Mouse (Mus musculus) urinary bladder, postnatal 36 days (tissue): Measurements from ENCODE around the gene Nr2f2.

ENCODE experiments used
- DNase-seq, 2 experiments: peaks; one replicate each; pipeline ENCODE4 v3.0.0; 2022; ENCODE audit warnings: low spot score in 2 of 2, mixed read lengths in 1 of 2

Nr2f2 gene

DNA sequence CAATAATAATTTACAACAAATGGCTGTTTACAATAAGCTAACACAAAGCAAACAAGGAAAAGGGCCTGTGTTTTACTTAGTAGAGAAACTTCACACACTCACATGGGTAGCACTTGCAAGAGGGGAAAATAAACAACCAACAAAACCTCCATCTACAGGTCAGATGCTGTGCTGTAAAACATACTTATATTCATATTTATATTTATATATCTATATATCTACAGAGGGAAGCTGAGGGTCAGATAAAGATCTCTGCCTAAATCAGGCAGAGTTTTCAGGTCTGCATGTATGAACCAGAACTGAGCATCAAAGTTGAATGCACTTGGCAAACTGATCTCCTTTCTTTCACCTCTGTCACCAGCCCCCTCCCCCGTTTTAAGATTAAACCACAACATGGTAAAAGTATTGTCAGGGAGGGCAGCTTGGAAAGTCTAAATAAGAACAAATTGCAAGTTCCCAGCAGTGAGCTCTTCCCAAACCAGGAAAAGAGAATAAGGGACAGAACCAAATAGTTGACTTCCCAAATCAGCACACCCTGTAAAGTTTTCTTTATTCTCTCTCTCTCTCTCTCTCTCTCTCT, 14.5 kb downstream of the Nr2f2 start:
- DNase-seq, result no peak

DNA sequence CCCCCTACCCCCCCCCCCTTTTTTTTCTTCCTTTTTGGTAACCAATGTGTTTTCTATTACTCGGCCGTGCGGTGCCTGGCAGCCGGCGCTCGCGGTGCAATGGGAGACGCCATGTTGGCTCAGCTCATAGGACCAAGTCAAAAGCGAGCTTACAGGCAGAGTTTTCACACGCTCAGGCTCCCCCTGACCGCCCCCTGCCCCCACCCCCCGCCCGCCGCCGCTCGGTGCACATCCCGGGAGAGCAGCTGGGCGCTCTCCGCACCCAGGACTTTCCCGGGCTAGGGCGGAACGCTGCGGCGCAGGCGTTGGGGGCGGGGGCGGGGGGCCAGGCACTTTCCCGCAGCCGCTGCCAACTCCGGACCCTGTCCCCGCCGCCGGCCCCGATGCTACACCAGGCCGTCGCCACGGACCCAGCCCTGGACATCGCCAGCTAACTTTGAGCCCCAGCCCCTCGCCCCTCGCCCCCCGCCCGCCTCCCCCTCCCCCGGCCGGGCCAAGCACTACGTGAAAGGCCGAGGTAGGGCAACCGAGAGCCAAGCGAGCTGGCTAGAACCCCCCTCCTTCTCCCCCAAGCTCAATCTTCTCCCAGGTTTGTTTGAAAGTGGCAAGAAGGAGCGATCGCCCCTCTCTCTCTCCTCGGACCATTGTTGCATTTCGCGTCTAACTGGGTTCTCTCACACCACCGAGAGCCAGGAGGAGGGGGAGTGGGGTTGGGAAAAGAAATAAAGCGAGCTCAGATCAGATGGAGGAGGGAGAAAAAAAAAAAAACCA, 15.6 kb downstream of the Nr2f2 start:
- DNase-seq, result peak in 1 of 2 experiments; percentile 31

DNA sequence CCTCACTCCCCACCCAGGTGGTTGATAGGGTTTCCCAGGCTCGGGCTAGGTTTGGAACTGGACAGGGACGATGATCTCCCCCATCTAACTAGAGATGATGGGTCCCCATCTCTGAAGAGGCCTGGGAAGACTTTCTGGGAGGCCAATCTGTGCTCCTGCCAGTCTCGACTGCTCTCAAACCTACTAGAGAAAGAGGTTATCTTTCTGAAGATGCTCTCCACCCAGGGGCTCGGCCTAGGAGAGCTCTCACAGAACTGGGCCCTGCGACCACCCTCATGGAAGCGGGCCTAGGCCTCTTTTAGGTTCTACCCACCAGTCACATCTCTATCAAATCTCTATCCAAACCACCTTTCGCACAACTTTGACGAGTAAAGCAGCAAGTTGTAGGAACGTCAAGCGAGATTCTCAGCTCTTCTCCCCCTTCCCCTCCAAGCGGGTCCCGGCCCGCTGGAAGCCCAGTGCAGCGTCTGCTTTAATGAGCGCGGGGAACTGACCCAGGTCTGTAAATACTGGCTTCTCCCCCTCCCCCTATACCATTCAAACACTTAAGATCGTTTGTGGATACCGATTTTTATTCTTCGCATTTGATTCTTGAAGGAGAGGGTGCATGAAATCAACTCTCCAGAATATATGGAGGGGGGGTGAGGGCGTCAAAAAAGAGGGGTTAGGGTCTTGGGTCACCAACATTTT, 16.4 kb downstream of the Nr2f2 start:
- DNase-seq, result no peak

DNA sequence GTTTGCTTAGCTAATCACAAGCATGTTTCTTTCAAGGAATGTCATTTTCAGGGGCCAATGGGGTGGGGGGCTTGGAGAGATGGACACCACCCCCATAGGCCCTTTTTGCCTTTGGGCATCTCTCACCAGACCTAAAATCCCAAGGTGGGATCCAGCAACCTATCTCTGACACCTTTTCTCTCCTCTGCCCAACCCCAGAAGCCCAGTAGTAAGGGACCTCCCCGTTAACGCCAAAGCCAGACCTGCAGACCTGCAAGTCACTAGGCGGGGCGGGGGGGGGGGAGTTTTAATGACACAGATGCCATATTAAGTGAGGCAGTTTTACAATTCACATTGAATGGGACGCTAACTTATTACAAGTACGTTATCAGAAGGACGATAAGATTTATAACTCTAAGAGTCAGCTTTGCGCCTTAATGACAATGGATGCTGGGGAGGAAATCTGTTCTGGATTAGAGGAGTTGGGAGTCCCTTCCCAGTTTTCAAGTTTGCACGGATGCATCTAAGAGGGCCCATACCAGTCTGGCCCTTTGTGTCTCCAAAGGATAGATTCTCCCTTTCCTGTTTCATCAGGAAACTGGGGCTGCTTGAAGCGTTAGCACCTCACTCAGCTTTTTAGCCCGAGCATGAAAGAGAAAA, 17.4 kb downstream of the Nr2f2 start:
- DNase-seq, result no peak

DNA sequence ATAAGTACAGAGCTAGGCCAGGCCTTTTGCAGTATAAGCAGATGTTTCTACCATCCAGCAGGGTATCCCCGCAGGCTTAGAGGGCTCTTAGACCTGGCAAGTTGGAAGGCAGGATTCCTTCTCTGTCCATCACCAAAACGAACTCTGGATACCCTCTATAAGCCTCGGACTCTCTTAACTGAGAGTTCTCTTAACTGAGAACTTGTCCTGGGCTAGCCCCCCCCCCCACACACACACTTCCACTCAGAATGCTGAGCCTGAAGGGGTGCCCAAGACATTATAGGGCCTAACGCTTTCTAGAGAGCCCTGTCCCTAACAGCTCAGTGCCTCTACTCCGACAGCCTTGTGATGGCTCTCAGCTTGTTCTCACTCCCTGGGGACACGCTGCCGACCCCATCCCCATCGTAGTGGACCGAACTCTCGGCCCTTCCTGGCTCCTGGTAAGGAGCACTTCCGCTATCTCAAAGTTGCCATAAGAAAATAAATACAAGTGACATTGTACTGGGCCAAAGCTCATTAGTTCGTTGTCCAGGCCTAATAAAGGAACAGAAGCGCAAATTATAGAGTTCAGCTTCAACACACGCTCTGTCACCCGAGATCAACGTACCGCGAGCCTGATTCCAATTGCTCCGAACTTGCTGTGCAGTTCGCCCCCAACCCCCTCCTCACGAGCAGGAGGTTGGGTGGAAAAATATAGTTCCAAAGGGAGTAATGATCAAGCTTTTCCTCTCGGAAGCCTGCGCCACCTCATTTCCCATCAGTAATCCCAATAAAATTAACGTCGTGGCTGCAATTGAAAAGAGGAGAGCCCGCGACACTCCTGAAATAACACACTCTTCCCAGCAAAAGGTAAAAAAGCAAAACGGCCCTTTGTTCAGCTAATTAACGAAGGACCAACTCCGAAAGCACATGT, 18.2 kb downstream of the Nr2f2 start:
- DNase-seq, result no peak

DNA sequence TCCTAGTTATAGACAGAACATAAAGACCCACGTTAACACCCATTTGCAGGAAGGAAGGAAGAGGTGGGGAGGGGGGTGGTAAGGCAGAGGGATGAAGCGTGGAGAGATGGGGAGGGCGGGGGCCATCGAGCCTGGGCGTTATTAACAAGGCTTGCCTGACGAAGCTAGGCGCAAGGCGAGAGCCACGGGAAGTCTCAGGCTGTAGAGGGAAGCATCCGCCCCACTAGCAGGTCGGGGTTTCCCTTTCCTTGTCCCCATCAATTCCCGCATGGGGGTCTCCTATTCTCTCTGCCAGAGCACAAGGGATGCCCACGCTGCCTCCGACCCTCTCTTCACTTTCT, 18.9 kb downstream of the Nr2f2 start:
- DNase-seq, result no peak

DNA sequence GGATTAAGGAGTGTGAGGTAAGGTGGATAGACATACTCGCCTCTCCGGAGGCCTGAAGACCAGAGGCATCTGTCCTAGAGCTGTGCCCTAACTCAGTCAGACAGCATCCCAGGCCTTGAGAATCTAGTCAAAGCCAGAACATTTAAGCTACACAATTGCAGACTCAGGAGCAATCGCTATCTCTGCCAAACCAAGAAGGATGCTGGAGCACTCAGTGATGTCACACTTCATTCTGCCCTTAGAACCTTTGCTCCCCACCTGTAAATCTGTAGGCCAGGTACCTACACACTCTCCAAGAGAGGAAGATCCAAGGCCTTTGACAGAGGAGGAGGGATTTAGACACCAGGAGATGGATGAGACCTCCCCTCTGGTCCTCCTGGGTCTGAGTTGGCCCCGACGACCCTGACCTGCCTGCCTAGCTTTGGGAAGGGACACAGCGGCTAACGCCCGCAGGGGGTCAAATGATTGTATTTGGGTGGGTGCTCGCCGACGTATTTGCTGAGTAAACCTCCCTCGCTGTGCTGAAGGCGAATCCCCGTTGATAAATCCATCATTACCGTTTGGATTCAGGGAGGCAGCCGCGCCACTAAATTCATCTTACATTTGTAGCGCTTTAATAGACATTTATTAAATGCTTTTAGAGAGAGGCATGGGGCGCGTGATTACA, 19.5 kb downstream of the Nr2f2 start:
- no peak for DNase-seq

DNA sequence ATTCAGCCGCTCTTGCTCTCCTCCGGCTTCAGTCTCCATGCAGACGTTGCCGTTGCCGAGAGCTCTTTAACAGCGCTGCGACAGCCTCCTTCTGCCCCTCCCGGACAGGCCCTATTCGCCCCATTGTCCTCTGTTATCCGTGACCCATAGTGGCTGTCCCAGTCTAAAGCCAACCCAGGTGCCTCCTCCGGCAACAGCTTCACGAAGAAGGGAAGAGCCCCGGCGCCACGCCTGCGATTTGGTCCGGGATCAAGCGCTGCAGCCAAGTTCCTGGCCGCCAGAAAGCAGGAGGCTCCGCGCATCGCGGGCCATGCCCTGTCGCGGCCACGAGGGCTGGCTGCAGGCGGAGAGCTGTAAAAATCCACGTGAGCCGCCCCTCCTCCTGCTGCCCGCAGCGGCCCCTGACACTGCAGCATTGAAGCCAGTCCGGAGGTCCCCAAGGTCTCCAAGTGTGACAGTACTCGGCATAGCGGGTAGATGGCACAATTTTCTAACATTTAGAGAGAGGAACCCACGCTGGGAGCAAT, 20.5 kb downstream of the Nr2f2 start:
- DNase-seq, result peak in 1 of 2 experiments; percentile 82

DNA sequence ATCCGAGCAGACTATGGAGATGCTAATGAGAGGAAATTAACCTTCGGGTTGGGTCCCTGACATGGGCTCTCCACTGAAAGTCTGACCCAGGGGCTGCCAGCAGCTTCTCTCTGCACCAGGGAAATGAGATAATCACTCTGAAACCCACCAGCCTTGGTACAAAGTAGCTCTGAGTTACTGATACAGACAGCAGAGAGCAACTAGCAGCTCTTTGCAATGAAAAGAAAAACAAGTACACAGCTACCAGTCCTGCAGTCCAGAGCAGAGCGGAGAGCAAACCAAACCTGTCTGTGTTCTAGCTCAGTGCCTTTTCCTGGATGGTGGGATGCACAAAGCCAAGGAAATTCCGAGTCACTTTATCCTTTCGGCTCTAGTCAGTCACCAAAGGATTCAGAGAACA, 23.1 kb downstream of the Nr2f2 start:
- DNase-seq, result no peak

DNA sequence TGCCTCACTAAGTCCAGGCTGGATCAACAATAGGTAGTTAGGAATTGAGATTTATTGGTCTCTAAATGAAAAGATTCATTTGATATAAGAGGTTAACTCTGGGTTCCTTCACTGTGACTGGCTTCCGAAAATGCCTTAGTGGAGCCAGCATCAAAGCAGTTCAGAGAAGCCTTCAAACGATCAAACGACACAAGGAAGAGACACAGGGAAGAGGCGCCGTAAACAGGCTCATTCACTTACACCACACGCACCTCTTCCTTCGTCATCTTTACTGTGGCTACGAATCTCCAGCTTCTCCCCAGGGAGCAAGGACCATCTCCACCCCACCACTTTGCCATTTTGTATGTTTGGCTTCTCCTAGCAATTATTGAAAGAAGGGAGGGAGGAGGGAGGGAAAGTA, 23.8 kb downstream of the Nr2f2 start:
- no peak for DNase-seq

DNA sequence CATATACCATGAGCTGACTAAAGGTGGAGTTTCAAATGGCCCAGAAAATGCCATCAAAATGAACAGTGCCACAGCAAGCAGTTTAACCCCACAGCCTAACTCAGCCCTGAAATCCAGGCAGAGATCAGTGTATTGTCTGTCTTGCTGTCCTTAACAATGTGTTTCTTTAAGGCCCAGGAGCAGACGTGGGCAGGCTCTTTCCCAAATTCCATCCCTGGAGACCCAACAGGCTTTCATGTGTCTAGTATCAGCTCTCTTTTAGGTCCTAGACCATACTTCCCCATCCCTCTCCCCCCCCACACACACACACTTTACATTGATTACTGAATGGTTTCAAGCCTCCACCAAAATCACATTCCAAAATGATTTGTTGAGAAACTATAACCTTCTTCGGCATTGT, 24.5 kb downstream of the Nr2f2 start:
- DNase-seq, result no peak

DNA sequence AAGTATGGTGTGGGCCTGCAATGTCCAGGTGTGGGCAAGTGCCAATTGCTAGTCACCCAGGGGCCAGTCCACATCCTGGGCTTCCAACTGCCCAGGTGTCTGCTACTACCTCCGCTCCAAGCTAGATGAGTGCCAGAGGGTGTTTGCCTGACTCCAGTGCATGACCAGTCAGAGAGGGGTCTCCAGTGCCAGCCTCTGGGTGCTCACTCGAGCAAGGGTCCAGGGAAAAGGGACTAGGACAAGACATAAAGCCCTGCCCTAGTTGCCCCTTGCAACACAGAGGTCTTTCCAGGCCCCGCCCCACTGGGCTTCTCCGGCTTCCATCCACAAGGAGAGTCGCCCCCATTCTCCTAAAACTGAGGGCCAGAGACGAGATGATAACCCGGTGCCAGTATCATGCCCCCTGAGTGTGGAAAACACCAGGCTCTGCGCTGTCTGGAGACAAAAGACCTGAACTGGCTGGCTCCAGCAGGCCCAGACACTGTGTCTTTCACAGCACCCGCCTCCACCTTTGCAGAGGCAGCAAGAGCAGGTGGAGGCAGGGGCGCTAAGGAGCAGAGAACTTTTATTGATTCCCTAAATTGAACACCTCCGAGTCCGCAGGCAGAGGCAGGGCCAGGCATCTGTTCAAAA, 26.4 kb downstream of the Nr2f2 start:
- DNase-seq, result no peak

DNA sequence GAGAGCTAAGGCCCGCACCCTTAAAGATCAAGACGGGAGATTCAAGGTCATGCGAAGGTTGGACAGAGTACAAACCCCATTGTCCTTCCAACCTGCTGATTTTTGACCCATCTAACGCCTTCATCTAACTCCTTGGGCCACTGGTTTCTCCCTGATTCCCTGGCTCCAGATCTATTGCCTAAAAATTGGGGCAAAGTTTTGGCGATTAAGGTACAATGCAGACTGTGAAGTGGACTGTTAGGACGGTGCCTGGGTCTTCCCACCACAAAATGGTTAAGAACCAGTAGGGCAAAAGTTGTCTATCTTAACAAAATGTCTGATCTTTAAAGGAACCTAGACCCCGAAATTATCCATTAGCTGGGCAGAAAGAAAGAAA, 28.3 kb downstream of the Nr2f2 start:
- no peak for DNase-seq

DNA sequence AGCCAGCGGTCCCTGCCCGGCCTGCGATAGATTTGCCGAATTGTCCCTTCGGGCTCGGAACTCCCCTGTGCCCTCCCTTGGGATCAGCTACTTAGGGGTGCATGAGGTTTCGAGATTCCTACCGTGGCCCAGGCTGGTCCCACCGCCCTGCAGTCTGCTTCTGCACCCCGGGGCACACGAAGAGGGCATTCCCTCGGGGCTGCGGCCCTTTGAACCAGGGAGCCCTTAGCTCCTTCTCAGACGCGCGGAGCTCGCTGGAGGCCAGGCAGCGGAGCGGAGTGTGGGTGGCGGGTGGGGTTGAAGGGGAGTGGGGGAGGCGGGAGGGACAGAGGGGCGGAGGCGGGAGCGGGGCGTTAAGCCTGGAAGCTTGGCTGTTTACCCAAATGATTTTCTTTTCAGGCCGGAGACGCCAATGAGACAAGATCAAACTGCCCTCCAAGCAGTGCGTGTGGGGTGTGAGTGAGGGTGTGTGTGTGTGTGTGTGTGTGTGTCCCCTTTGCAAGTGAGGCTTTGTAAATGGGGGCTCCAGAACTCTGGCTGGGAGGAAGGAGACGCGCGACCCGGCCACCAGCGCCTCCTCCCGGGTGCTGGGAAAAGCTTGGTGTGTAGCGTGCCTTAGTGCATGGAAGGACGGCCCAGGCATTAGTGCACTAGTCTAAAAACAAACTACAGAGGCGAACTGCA, 28.8 kb downstream of the Nr2f2 start:
- DNase-seq, result no peak

DNA sequence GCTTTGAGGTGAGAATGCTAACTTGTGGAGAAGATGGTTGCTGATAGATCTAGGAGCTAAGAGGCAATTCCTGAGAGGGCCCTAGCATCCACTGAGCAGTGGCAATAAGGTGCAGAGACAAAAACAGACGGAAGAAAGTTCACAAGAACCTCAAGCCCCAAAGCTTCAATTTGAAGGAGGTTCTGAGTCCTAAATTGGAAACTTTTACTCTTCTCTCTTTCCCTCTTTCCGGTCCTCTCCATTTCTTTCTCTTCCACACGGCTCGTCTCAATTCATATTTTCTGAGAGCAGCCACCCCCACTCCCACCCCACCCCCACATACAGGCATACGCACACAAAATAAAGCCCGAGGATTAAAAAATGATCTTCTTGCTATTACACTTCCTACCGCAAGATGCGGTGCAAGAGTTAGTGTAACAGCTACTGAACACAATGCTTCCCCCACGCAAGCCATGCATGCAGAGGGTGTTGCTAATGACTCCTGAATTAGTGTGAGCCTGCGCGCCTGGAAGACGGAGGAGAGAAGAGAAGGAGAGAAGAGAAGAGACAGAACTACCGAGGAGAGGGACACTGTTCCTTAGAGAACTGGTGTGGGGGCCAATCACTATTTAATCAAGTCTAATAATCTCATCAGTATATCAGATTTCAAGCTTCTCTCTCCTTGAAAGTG, 29.8 kb downstream of the Nr2f2 start:
- DNase-seq, result no peak

DNA sequence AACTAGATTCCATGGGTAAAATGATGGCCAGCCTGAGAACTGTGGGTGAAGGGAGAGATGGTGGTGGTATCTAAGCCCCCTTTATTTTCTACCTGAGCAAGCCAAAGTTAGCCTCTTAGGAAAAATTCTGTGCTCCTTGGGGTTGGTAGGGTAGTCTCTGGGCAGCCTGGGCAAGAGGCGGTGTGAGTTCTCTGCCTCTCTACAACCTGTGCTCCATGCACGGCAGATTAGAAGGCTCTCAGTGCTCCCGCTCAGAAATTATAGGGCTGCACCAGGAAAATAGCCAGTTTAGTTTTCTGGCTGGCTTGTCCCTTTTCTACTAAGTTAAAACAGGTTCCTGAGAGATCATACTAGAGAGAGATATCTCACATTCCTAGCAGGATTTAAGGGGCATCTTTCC, 30.4 kb downstream of the Nr2f2 start:
- no peak for DNase-seq

DNA sequence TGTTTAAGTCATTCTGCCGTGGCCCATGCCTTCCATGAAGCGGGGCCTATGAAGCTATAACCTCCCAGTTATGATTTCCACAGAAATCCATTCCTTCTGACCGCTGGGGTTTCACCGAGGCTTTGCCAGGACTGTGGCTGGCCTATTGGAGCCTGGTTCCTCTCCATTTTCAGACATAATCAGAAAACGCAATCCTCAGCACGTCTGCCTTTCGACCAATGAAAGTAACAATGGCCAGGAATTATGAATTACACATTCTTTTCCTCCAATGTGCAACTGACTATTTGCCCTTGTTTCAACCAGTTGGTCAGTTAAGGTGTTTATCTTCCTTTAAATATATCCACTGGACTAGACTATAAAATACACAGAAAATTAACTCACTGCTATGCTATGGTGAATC, 31.1 kb downstream of the Nr2f2 start:
- no peak for DNase-seq

DNA sequence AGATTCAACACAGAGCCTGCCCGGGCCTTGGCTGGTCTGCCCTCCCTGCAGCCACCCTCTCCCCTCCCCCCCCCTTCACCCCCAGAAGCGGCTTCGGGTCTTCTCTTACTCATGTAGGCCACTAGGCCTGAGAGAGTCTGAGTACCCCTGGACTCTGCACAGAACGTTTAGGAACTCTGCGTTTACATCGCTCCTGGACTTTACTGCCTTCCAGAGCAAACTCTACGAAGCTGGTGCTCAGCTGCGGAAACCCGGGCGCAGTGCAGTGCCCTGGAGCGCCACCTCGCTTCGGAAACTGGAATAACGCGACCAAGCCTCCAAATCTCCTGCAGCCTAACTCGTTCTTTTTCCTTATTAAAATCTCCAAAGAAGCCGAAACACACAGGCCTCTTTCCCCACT, 31.7 kb downstream of the Nr2f2 start:
- peak; percentile 83 to 84 for DNase-seq

DNA sequence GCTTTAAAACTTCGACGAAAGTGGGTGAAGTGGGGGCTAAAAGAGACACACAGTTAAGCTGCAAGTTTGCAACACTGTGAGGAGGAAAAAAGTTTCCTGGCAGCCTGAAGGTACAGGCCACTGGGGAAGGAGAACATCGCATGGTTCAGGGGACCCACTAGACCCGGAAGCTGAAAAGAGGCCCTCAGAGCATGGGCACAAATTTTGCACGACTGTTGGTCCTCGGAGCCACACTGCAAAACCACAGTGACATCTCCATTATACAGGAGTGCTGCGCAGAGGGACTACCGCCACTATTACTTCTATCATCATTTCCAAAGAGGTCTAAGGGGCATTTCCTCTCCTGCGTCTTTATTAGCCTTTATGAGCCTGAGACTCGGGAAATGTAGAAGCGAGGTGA, 32.7 kb downstream of the Nr2f2 start:
- DNase-seq, result no peak
